Mouse (Mus musculus) lung, postnatal 25 days (tissue): Measurements from ENCODE around the gene Dpm2.

Source experiments
- DNase-seq: peaks from one replicate; pipeline ENCODE4 v3.0.0; 2022; ENCODE audit warnings: low spot score

Gene Dpm2

DNA sequence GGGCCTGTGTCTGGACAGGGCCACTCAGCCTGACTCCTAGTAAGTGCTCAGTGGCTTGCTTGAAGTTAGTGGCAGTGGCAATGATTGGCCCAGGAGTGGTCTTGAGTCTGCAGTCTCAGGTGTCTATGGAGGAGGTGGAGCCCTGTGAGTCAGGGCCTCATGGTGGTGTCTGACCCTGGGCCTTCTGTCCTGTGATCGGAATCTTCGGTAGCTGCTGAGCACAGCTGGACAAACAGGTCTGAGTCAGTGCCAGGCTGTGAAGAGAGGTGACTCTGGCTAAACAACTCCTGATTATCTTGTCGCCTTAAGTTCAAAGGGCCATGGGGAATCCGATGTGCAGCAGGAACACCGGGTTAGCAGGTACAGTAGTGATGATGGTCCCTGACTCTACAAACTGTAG, 23.3 kb upstream of the Dpm2 start:
- DNase-seq, result no peak

DNA sequence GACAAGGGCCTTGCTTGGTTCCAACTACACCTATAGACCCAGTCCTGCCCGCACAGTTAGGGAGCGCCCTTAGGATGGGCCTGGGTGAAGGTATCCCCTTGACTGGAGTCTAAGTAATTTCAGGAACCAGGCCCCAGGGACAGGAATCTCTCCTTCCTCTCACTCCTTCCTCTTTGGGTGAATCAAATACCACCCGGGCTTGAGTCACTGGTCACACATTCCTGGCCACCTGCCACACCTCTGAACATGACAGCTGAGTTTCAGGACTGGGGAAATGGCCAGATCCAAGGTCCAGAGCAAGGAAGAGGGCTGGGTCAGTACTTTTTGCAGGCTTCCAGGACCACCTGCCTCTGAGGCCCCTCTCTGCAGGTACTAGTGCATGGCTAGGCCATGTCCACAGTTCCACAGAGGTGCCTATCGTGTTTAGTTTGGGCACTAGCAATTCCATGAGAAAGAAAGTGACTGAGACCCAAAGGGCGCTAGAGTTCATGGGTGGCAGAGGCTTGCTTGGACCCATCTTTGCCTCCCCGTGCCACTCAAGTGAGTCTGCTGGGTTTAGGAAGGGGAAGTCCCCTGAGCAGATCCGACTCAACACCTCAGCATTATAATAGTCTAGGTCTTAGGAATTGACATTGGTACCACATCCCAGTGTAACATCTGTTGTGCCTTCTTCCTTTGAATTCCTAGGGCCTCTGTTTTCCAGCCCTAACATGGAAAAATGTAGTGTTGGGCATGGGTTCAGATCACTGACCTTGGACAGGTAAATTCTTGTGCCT, 22.5 kb upstream of the Dpm2 start:
- no peak for DNase-seq

DNA sequence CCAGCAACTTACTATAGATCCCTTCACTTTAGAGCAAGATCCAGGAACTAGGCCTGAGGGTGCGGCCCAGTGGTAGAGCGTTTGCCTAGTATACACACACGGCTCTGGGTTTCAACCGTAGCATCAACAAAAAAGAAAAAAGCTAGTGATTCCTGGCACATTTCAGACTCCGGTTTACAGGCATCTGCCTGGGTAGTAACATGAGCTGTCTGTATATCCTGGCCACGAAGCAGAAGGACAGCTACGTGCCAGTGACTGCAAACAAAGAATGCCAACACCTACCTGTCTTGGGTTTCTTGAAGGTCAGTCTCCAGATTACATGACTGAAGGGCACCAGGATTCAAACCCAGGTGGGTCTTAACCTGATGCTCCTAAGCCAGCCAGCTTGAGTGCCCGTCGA, 21.5 kb upstream of the Dpm2 start:
- no peak for DNase-seq

DNA sequence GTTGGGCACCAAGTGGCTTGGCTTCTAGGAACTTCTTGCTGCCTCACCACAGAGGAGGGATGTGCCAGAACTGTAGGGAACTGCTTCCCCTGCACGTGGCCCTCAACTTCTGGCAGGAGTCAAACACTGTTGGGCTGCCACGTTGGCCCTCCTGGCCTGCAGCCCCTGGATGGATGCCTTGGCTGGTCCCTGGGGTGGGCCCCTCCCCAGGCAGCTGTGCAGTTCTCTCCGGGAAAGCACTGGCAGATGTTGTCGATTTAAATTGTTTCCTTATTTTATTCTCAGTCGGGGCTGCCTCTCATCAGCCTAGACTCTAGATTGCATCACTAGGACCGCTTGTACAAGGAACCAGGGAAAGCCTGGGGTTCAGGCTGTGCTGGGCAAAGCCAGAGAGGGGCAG, 20.9 kb upstream of the Dpm2 start:
- no peak for DNase-seq

DNA sequence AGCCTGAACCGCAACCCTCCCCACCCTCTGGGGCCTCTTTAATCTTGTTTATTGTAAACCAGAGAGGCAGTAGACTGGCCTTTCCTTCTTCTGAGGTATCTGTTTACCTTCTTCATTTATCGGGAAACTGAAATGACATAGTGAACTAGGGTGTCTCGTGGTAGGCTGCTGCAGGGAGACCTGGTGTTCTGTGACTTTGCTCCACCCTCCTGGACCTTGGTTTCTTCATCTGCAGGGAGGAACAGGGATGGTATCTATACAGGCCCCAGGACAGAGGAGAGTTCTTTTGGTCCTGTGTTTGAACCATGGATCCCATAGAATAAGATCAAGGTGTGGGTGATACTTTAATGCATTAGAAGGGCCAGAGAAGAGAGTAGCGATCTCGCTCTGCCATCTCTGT, 19.4 kb upstream of the Dpm2 start:
- DNase-seq, result no peak

DNA sequence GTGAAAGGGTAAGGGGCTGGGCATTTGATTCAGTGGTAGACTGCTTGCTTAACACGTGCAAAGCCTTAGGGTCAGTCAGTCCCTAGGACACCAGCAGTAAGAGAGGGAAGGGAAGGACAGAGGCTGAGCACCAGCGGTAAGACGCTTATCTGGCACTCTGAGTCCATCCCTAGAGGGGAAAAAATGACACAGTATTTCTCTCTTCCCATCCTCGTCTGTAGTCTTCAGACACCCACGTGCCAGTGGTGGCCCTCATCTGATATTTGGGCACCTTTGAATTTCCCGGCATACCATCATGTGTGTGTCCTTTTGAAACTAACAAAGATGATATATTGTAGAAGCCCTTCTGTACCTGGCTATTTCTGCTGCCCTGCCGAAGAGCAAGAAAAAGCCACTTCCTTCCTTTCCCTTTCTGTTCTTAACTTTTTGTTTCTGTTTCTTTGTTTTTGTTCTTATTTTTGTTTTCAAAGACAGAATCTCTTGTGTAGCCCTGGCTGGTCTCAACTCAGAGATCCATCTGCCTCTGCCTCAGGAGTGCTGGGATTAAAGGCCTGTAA, 17.0 kb upstream of the Dpm2 start:
- DNase-seq, result no peak

DNA sequence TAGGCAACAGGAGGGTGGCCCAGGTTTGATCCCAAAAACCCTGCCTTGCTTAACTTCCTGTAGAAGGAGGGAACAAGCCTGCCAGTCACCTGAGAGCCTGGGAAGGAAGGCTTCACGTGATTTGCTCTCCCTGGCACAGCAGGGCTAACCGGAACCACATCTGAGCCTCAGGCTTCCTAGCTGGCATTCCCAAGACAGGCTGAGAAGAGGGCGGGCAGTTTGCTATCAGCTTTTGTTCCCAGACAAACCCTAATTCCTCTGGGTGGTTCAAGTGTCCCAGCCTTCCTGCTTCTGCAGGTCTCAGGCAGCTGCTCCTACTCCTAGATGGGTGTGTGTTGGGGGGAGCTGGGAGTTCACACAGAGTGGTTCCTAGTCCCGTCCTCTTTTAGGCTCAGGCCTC, 15.2 kb upstream of the Dpm2 start:
- peak; percentile 69 for DNase-seq

DNA sequence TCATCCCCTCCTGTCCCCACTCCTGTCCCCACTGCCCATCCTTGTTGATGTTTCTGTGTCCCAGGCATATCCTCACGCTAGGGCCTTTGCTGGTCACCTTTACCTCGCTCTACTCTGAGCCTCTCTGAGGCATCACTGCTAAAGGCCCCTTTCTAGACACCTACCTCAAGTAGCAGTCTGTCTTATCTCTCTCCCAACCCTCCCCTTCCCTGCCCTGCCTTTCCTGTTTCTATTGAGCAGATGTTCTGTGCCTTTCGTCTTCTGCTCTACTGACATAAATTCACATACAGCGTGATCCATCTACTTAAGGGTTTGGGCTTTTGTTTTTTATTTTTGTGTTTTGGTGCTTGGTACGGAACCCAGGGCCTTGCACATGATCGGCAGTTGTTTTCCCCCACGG, 14.6 kb upstream of the Dpm2 start:
- DNase-seq, result no peak

DNA sequence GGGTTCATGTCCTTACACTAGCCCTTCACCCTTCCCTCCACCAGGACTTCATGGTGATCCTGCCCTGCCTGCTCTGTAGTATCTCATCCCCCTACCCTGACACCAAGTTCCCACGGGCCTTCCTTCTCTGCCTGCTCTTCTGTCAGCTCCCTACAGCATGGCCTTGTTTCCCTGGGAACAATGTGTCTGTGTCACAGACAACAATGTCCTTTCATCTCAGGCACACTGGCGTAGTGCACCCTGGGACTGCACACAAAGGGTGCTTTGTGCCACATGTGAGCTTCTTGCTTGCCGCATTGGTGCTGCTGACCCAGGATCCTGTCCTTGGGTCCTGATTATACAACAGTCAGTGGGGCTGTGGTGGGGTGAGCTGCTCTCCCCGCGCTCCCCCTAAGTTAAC, 11.1 kb upstream of the Dpm2 start:
- no peak for DNase-seq

DNA sequence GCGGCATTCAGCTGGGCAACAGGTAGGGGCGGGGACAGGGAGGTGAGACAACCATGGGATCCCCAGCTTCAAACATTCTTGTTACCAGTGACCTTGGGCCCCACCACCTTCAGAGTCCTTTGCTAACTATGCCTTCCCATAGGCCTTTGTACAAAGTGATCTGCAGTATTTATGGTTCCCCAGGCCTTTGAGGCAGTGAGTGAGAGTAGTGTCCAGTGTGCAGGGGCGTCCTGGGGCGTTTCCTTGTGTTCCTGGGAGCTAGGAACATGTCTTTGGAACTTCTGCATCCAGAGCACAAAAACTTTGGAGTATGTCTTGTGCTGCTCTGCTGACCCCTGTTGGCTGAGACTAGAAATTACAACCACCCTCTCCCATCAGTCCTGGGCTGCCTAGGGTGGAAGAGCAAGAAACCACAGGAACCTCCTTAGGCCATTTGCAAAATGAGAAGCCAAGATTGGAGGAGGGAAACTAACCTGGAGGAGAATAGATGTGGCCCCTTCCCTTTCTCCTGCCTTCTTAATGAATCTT, 4.1 kb upstream of the Dpm2 start:
- peak; percentile 82 for DNase-seq

DNA sequence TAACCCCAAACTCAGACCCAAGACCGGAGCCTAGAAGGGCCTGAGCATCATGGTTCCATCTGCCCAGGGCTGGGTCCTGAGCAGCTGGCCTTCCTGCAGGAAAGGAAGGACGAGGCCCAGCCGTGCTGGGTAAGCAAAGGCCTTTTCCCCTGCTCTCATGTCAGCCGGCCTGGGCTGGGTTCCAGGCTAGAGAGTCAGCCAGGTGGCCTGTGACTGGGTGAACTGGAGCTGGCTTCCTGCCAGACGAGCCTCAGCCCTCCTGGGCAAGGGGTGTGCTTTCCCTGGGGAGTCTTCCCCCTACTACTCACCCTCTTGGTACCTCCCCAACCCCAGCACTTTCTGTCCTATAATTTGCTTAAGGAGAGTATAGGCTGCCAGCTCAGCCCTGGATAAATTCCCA, 2.5 kb upstream of the Dpm2 start:
- DNase-seq, result no peak

DNA sequence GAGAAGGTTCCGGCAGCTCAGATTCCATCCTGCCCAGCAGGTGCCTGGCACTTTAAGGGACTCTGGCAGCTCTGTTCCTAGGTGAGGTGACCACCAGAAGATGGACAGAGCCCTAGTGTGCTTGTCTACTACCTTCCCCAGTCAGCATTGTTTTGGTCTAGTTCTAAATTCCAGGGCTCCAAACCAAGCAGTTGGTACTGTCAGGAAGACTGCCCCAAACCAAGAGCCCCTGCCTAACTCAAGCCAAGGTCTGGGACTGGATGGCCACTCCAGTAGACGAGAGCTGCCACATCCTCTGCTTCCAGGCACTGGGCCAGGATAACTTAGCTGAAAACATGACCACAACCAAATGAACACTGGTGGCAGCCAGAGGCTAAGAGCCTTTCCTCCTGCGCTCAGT, 1.7 kb upstream of the Dpm2 start:
- DNase-seq, result no peak

DNA sequence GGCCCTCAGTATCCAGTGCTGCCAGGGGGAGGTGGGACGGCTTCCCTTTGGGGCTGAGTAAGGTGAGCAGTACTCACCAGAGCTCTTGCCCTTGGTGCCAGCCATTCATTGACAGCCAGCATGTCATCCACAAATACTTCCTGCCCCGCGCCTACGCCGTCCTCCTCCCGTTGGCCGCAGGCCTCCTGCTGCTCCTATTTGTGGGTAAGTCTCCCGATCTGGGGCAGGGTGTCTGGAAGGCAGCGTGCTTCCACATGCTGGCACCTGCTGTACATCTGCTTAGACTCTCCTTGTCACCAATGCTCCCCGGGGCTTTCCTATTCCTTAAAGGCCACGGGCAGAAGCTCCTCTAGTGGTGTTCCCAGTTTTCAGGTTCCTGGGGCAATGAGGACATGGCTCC, 1.5 kb downstream of the Dpm2 start:
- DNase-seq, result no peak

DNA sequence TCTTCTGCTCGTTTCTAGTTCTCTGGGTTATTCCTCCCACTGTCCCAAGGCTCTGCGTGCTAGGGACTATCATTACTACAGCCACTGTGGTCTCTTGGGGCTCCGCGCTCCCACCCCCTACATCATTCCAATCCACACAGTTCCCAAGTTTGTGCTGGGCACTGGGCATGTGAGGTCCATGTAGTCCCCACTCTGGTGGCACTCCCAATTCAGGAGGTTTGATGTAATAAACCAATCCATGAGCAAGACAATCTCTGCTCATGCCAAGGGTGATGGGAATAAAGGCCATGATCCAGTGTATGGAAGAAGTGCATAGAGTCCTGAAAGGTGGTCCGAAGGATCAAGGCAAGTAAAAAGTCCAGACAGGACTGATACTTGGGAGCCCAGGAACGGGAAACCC, 3.8 kb downstream of the Dpm2 start, which contains the start of gene Pip5kl1:
Gene Pip5kl1, plus strand, starts transcription at position 301 of the 400 bp plus-strand sequence.
- no peak for DNase-seq

DNA sequence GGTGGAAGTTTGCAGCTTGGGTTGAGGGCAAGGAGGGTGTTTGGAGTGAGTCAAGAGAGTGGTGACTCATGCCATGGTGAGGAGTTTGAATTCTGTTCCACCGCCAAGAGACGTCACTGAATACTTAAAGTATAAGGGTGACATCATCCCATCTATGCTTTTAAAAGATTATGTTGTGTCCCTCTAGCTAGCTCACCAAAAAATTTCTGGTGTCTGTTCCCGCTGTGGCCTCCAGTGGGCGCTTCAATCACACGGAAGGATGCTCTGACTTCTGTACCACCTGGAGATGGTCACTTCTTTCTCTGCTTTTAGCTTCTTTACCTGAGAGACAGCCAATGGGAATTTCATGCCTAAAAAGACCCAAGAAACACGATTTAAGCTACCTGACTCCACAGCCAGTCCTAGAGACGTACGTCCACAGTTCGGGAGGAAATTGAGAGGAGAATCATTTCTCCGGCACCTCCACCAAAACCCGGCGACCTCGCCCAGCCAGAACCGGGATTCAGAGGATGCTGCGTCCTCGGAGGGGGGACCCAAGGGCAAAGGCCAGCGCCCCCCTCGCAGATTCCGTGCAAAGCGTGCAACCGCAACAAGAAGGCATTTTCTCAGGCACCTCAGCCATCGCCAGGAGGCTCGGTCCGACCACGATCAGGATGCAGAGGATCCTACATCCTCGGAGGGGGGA, 4.4 kb downstream of the Dpm2 start:
- DNase-seq, result peak; percentile 62

DNA sequence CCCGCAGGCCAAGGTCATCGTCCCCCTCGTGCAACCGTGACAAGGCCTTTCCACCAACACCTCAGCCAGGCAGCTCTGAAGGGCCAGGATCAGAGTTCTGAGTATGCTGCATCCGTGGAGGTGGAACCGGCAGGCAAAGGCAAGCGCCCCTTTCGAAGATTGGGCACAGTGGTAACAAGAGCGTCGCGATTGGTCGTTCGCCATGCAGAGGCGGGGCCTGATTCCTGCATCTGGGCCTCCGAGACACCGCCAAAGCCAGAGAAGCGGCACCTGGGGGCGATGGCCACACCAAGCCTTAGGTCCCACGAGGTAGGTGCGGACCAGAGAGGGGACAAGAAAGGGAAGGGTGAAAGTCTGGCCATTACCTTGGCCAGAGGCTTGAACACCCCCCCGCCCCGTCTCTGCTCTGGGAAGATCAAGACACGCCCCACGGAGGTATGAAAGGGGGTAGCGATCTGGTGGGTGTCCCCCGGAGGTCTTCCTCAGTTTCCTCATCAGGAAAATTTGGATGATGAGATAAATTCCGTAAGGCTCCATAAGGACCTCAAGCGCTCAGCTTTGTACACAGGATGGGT, 5.0 kb downstream of the Dpm2 start, which contains the start of gene 9430097D07Rik:
Gene 9430097D07Rik, minus strand, starts transcription at position 99 of the 575 bp plus-strand sequence.
- DNase-seq, result no peak

DNA sequence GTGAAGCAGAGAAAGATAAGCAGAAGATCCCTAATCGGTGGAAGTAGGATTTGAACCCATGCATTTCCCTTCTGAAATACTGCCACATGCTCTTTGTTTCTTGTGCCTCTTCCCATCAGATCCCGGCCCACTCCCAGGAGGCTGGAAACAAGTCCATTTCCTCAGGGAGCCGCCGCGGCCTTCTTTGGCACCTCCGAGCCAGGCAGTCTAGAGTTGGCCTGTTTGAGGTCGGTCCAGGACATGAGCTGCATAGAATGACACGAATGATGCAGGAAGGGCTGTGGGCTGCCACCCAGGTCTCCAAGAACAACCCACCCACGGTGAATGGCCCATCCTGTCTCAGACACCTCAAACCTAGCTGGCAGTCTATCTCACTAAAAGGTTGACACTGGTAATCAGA, 5.9 kb downstream of the Dpm2 start:
- DNase-seq, result no peak

DNA sequence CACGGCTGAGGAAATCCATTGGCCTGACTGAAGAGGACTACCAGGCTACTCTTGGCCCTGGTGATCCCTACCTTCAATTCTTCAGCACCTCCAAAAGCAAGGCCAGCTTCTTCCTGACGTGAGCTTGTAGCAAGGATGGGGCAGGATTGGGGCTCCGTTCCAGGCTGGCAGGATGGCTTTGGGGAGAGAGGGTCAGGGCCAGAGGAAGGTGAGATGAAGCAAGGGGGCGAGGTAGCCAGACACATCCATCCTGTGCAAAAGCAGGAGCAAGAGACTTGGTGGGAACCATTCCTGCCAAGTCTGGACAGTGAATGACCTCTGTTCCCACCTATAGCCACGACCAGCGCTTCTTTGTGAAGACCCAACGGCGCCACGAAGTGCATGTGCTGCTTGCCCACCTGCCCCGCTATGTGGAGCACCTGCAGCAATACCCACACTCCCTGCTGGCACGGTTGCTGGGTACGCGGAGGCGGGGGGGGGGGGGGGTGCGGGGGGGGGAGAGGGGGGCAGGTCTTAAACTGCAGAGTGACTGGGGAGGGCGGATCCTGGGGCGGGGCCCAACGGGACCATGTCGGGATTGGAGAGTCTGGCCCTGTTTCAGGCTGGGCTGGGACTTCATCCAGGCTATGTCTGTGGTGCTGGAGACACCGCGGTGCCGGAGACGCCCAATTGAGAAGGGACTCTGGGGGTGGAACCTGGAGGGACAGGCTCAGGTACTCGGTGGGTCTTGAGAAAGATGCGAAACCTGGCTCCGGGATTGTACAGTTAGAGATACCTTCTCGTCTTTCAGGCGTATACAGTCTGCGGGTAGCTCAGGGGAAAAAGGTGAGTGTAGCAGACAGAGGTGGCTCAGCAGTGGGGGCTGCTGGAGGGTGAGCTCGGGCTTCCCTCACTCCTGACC, 7.7 kb downstream of the Dpm2 start:
- no peak for DNase-seq

DNA sequence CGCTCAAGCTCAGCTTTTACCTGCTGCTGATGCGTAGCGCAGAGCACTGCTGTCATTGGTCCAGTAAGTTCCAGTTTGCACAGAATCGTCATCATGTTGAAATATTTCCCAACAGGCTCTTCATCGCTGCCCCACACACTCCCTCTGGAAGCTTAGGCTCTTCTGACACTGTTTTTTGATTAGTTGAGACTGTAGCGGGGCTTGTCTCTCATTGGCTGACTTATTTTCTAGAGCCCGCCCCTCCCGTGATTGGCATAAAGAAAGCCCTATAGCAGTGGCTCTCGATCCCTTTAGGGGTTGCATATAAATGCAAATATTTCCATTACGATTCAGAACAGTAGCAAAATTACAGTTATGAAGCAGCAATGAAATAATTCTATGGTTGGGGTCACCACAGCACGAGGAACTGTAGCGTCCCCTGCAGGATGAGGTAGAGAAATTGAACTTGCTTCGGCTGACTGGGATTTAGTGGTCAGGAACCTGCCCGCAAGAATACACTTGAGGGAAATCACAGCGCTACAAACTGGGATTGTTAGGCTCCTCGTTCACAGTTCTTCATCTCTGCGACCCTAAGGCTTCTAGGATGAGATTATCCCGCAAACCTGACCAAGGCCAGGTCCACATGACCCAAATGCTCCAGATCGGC, 10.9 kb downstream of the Dpm2 start:
- peak; percentile 76 for DNase-seq

DNA sequence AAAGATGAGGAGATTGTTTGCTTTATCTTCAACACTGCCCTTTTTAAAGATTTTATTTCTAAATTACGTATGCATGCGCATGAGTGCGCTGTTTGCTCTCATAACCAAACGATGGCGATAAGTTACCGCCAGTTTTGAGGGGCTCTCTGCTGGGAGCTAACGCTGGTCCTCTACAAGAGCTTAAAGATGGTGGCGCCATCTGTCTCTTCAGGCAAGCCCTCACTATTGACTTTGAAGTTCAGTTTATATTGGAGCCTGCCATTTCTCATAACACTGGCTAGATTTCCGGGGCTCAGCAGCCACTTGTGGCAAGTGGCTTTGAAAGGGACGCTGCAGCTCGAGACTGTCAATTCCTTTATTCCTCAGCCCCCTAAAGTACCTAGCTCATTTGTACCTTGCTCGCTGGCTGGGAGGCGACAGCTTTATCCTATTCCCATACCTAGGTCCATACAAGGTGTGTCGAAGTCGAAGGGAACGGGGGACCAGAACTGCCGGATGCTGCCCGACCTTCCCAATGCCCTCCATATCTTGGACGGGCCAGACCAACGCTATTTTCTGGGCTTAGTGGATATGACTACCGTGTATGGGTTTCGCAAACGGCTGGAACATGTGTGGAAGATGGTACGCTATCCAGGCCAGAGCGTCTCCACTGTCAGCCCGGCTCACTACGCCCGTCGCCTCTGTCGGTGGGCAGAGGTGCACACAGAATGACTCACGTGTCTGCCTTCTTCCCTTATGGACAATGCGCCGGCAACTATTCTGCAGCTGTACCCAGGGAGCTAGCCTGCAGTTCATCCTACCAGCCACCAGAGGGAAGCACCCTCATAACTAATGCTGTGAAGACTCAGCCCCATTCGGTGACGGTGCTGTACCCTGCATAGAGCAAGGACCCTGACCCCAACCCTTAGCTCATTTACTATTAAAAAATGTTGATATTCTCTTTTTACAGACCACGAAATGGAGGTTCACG, 12.5 kb downstream of the Dpm2 start:
- peak; percentile 89 for DNase-seq
